Mouse (Mus musculus) CH12.LX (cell line): ENCODE data around the gene Slc35f3. TPM values are rescaled to one million over a fixed set of nuclear protein-coding genes. Genes with fewer than 3 reads are reported as not detected.
A peak's percentile ranks its signal among the peaks of the same experiment; 100 is the strongest.
"Not testable (repeated sequence)": the region's sequence is repeated elsewhere in the genome, so short reads cannot be mapped to it uniquely, and the experiment has no call there.

ENCODE experiments used
- DNase-seq: peaks from one replicate; pipeline ENCODE4 v3.0.0-alpha.2; 2013; ENCODE audit errors: extremely low read depth
- H3K27ac ChIP-seq: 2 replicates; pipeline ENCODE4 v1.5.1; 2012; ENCODE audit warnings: low read depth, mild to moderate bottlenecking, control low read depth, moderate library complexity; ENCODE audit not compliant: insufficient read depth
- H3K27me3 ChIP-seq: replicated peaks from 2 replicates; pipeline ENCODE3; 2012; ENCODE audit warnings: inconsistent platforms
- H3K36me3 ChIP-seq, 2 experiments: replicated peaks in 1 of 2; 2 replicates each; pipeline versions ENCODE3 to v1.6.1; 2012; ENCODE audit warnings: inconsistent platforms in 1 of 2, low read length in 1 of 2, mild to moderate bottlenecking in 1 of 2, mixed read lengths in 1 of 2, moderate library complexity in 1 of 2; ENCODE audit not compliant: control insufficient read depth in 1 of 2, insufficient read depth in 1 of 2
- H3K4me1 ChIP-seq, 2 experiments: 2 replicates each; pipeline ENCODE4 v1.6.1; 2012; ENCODE audit warnings: inconsistent platforms in 1 of 2, moderate library complexity in 1 of 2; ENCODE audit not compliant: insufficient read depth in 2 of 2, control insufficient read depth in 1 of 2
- H3K4me2 ChIP-seq: 2 replicates; pipeline ENCODE4 v1.6.1; 2012; ENCODE audit warnings: low read depth, mild to moderate bottlenecking, control low read depth; ENCODE audit not compliant: poor library complexity, insufficient read depth, severe bottlenecking
- H3K4me3 ChIP-seq, 3 experiments: fragments of 150-350 bp in 1 of 3; sonication (generic) in 1 of 3; replicated peaks in 1 of 3; 2 replicates each; pipeline versions ENCODE3 to v1.5.1; 2011 to 2012; ENCODE audit warnings: low read depth in 2 of 3, low read length in 2 of 3, mild to moderate bottlenecking in 2 of 3, moderate library complexity in 2 of 3, control low read depth in 1 of 3, improper control_type of control experiment in 1 of 3, inconsistent platforms in 1 of 3, mixed read lengths in 1 of 3; ENCODE audit not compliant: poor library complexity in 1 of 3
- H3K79me2 ChIP-seq: replicated peaks from 2 replicates; pipeline ENCODE4 v1.6.1; 2012; ENCODE audit warnings: mild to moderate bottlenecking, moderate library complexity; ENCODE audit not compliant: control insufficient read depth, poor library complexity, insufficient read depth, severe bottlenecking; ENCODE audit errors: extremely low read depth
- H3K9ac ChIP-seq: 2 replicates; pipeline ENCODE4 v1.6.1; 2012; ENCODE audit warnings: low read depth, mild to moderate bottlenecking, control low read depth, moderate library complexity; ENCODE audit not compliant: insufficient read depth
- H3K9me3 ChIP-seq: replicated peaks from 2 replicates; pipeline ENCODE3; 2012; ENCODE audit warnings: low read length, inconsistent platforms, mixed read lengths
- CHD2 ChIP-seq: IDR thresholded peaks from 2 replicates; pipeline ENCODE4 v1.6.1; 2011; ENCODE audit warnings: low read length, improper control_type of control experiment
- CTCF ChIP-seq, 2 experiments: IDR thresholded peaks in 1 of 2; conservative IDR thresholded peaks in 1 of 2; 2 replicates each; pipeline ENCODE4 v1.5.1; 2011 to 2012; ENCODE audit warnings: low read depth in 2 of 2, low read length in 2 of 2, improper control_type of control experiment in 1 of 2, inconsistent platforms in 1 of 2, mild to moderate bottlenecking in 1 of 2, moderate library complexity in 1 of 2
- E2F4 ChIP-seq: IDR thresholded peaks from 2 replicates; pipeline ENCODE4 v1.6.1; 2011; ENCODE audit warnings: low read depth, low read length, improper control_type of control experiment; ENCODE audit not compliant: insufficient replicate concordance
- EP300 ChIP-seq: IDR thresholded peaks from 2 replicates; pipeline ENCODE4 v1.6.1; 2011; ENCODE audit warnings: low read length, improper control_type of control experiment
- GABPA ChIP-seq: IDR thresholded peaks from 2 replicates; pipeline ENCODE4 v1.6.1; 2012; ENCODE audit warnings: low read depth, low read length, improper control_type of control experiment, inconsistent platforms; ENCODE audit not compliant: insufficient replicate concordance
- HCFC1 ChIP-seq: IDR thresholded peaks from 2 replicates; pipeline ENCODE4 v1.6.1; 2012; ENCODE audit warnings: low read depth, mild to moderate bottlenecking, inconsistent platforms, low read length, improper control_type of control experiment
- IRF4 ChIP-seq: IDR thresholded peaks from 2 replicates; pipeline ENCODE4 v1.6.1; 2014; ENCODE audit warnings: low read depth, mild to moderate bottlenecking, inconsistent platforms, low read length, improper control_type of control experiment
- JUND ChIP-seq: conservative IDR thresholded peaks from 2 replicates; pipeline ENCODE4 v1.6.1; 2011; ENCODE audit warnings: low read depth, low read length, improper control_type of control experiment
- KAT2A ChIP-seq: IDR thresholded peaks from 2 replicates; pipeline ENCODE4 v1.6.1; 2012; ENCODE audit warnings: low read length, improper control_type of control experiment, inconsistent platforms; ENCODE audit not compliant: insufficient replicate concordance
- MAFK ChIP-seq: IDR thresholded peaks from 2 replicates; pipeline ENCODE4 v1.6.1; 2011; ENCODE audit warnings: low read length, improper control_type of control experiment; ENCODE audit not compliant: insufficient replicate concordance
- MAX ChIP-seq: IDR thresholded peaks from 2 replicates; pipeline ENCODE4 v1.6.1; 2011; ENCODE audit warnings: low read length, improper control_type of control experiment
- MAZ ChIP-seq: IDR thresholded peaks from 2 replicates; pipeline ENCODE4 v1.6.1; 2012; ENCODE audit warnings: low read depth, mild to moderate bottlenecking, inconsistent platforms, low read length, improper control_type of control experiment, moderate library complexity
- MXI1 ChIP-seq: IDR thresholded peaks from 2 replicates; pipeline ENCODE4 v1.6.1; 2011; ENCODE audit warnings: mild to moderate bottlenecking, low read depth, low read length, improper control_type of control experiment
- NELFE ChIP-seq: IDR thresholded peaks from 2 replicates; pipeline ENCODE4 v1.6.1; 2011; ENCODE audit warnings: low read depth, low read length, improper control_type of control experiment
- NRF1 ChIP-seq: IDR thresholded peaks from 2 replicates; pipeline ENCODE4 v1.6.1; 2014; ENCODE audit warnings: low read depth, mild to moderate bottlenecking, inconsistent platforms, low read length, improper control_type of control experiment, moderate library complexity
- POLR2AphosphoS2 ChIP-seq: IDR thresholded peaks from 2 replicates; pipeline ENCODE4 v1.6.1; 2011; ENCODE audit warnings: low read depth, low read length, improper control_type of control experiment
- RAD21 ChIP-seq: IDR thresholded peaks from 2 replicates; pipeline ENCODE4 v1.6.1; 2011; ENCODE audit warnings: low read depth, mild to moderate bottlenecking, low read length, improper control_type of control experiment, moderate library complexity
- RCOR1 ChIP-seq: conservative IDR thresholded peaks from 2 replicates; pipeline ENCODE4 v1.6.1; 2012; ENCODE audit warnings: low read depth, mild to moderate bottlenecking, inconsistent platforms, low read length, improper control_type of control experiment
- SMC3 ChIP-seq: IDR thresholded peaks from 2 replicates; pipeline ENCODE4 v1.6.1; 2011; ENCODE audit warnings: low read depth, low read length, improper control_type of control experiment
- TBP ChIP-seq: conservative IDR thresholded peaks from 2 replicates; pipeline ENCODE4 v1.6.1; 2011; ENCODE audit warnings: low read depth, low read length, improper control_type of control experiment
- ZKSCAN1 ChIP-seq: IDR thresholded peaks from 2 replicates; pipeline ENCODE4 v1.6.1; 2012; ENCODE audit warnings: low read depth, inconsistent platforms, low read length, improper control_type of control experiment, borderline replicate concordance
- dilution Hi-C: fragments of 300-500 bp; cut with MboI; formaldehyde crosslinking; loops from 2 replicates; pipeline ENCODE4 v1.14.3; 2020; ENCODE audit warnings: low sequenced_read_pairs; ENCODE audit not compliant: extremely low pct_unique_long_range_greater_than_20kb, extremely low pct_ligation_motif_present
- in situ Hi-C: fragments of 300-500 bp; cut with MboI; formaldehyde crosslinking; loops from 3 replicates; pipeline ENCODE4 v1.14.3; 2019; ENCODE audit warnings: low sequenced_read_pairs, low pct_ligation_motif_present, low pct_unique_long_range_greater_than_20kb, mixed read lengths
- polyA plus RNA-seq: library from polyadenylated mRNA; unstranded; fragments of >175 nt; gene quantifications from 2 replicates; pipeline ENCODE4 v1.2.1, GENCODE M21; 2012; ENCODE audit warnings: low read depth; ENCODE audit not compliant: insufficient read length
- total RNA-seq, 2 experiments: library from RNA; depleted of rRNA; stranded (reverse); fragments of 300-350 nt in 1 of 2; fragments of >200 nt in 1 of 2; gene quantifications; 2 replicates each; pipeline ENCODE4 v1.2.3; 2012 to 2014

The Slc35f3 gene
- total and polyA plus RNA-seq, 3 experiments, result 0.20 TPM; not detected in 2

GRCm38 (mm10) chr8:126398349-126398748 lies 100.0 kb downstream of the Slc35f3 start:
- TF ChIP-seq SMC3, result peak; percentile 28
- TF ChIP-seq RAD21, result peak; percentile 31
- TF ChIP-seq GABPA, result no peak
- TF ChIP-seq CTCF (conservative IDR thresholded peaks at IDR 0.05 in 1 of 2, IDR thresholded peaks at IDR 0.05 in 1 of 2; ENCODE audit: low read depth in 2 of 2, low read length in 2 of 2), result peak; percentile 19 to 51; a peak in 3 of 4 replicates
- no peaks in the 10 kb centered on the region for H3K36me3 ChIP-seq
- peaks cover 0 to 4% of the 10 kb centered on the region in 2 experiments; a peak in 2 of 4 replicates for H3K4me1 ChIP-seq
- no peaks in the 10 kb centered on the region for H3K79me2 ChIP-seq
- H3K9me3 ChIP-seq, result no peaks in the 10 kb centered on the region
- DNase-seq, result no peak
- peaks cover 69% of the 10 kb centered on the region for H3K27me3 ChIP-seq
- no peak overlapping the region for H3K9ac ChIP-seq
- dilution Hi-C loops, result no loop called here
- in situ Hi-C loops, result loop anchor here (25.0 kb wide), 2 partner anchors 136 to 436 kb away; no protein-coding TSS in a partner anchor
- no peak overlapping the region for H3K4me2 ChIP-seq
- no peak overlapping the region for H3K27ac ChIP-seq
- no peak overlapping the region for H3K4me3 ChIP-seq

- H3K9ac ChIP-seq, dilution Hi-C loops, H3K36me3 ChIP-seq, H3K27ac ChIP-seq, H3K4me1 ChIP-seq, H3K4me3 ChIP-seq, H3K4me2 ChIP-seq, H3K79me2 ChIP-seq, in situ Hi-C loops, H3K9me3 ChIP-seq, DNase-seq: not testable (repeated sequence)
- peaks cover 35% of the 10 kb centered on the region for H3K27me3 ChIP-seq
Measured at GRCm38 (mm10) chr8:126404550-126404949, 106.2 kb downstream of the Slc35f3 start.

GRCm38 (mm10) chr8:126405030-126405429 lies 106.7 kb downstream of the Slc35f3 start:
- in situ Hi-C loops, result no loop called here
- Histone ChIP-seq H3K4me1 (no peaks in the 10 kb centered on the region), H3K27ac (no peak overlapping the region), H3K4me3 (no peak overlapping the region), H3K4me2 (no peak overlapping the region), H3K79me2 (no peaks in the 10 kb centered on the region), H3K27me3 (peaks cover 35% of the 10 kb centered on the region), H3K9ac (no peak overlapping the region), H3K36me3 (no peaks in the 10 kb centered on the region), H3K9me3 (no peaks in the 10 kb centered on the region)
- no peak for DNase-seq
- dilution Hi-C loops, result no loop called here
- no peak for TF ChIP-seq NRF1
- TF ChIP-seq CTCF (conservative IDR thresholded peaks at IDR 0.05 in 1 of 2, IDR thresholded peaks at IDR 0.05 in 1 of 2; ENCODE audit: low read depth in 2 of 2, low read length in 2 of 2), result no peak
- no peak for TF ChIP-seq E2F4
- TF ChIP-seq RCOR1, result no peak
- no peak for TF ChIP-seq KAT2A
- TF ChIP-seq RAD21, result no peak
- no peak for TF ChIP-seq MAZ
- no peak for TF ChIP-seq POLR2AphosphoS2
- no peak for TF ChIP-seq JUND
- no peak for TF ChIP-seq MAX
- TF ChIP-seq MXI1, result no peak
- TF ChIP-seq ZKSCAN1, result no peak
- TF ChIP-seq GABPA, result no peak
- TF ChIP-seq HCFC1, result no peak
- no peak for TF ChIP-seq MAFK
- TF ChIP-seq EP300, result no peak
- no peak for TF ChIP-seq NELFE
- no peak for TF ChIP-seq IRF4
- no peak for TF ChIP-seq CHD2
- TF ChIP-seq TBP, result no peak
